Mouse (Mus musculus) kidney, postnatal 25 days (tissue): ENCODE measurements at regions not wholly inside any gene's neighbourhood (a gene's known extent, or its start where the extent isn't known, plus 50 kb on each side); places are given as distances from the start of the nearest gene placed in this dataset.

Experiments
- DNase-seq, 2 experiments: peaks; one replicate each; pipeline ENCODE4 v3.0.0; 2021; ENCODE audit warnings: mixed read lengths in 2 of 2

- DNase-seq: no peak
These were observed 451.2 kb upstream of the Marcks start for GRCm38 (mm10) chr10:37589889-37590288.

GRCm38 (mm10) chr10:37589009-37589408 lies 450.3 kb upstream of the Marcks start:
- no peak for DNase-seq

DNA sequence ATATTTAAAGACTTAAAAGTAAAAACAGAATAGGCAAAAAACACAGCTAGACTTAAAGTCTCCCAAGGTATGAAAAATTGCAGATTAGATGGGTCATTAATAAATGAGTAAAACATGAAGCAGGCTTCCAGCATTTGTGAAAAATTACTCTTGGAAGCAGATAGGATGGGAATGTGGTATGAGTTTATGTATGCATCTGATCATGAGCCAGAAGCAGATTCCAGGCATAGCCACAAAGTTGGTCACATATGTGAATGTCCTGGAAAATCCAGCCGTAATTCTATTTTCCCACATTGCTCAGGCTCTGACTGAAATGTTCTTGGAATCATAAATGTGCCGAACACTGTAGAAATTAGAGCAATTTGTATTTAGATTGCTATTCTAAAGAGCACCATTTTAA lies 432.5 kb upstream of the Marcks start:
- no peak for DNase-seq

GRCm38 (mm10) chr10:37561705-37562104 lies 423.0 kb upstream of the Marcks start:
- DNase-seq: no peak

DNA sequence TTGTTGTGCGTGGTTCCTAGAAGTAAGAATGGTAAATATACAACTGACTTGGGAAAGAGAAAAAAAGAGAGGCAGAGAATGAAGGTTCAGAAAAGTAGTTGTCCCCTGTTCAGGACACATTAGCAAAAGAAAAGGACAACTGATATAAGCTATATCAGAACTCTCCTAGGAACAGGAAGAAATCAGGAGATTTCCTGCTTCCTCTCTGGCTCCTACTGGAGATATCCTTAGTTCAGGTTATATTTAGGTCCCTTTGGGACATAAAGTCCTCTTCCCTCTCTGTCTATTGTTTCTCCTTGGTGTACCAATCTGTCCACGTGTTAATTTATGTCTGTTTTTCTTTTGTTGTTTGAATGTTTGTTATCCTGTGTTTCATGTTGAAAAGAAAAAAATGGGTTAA lies 410.7 kb upstream of the Marcks start:
- no peak for DNase-seq

DNA sequence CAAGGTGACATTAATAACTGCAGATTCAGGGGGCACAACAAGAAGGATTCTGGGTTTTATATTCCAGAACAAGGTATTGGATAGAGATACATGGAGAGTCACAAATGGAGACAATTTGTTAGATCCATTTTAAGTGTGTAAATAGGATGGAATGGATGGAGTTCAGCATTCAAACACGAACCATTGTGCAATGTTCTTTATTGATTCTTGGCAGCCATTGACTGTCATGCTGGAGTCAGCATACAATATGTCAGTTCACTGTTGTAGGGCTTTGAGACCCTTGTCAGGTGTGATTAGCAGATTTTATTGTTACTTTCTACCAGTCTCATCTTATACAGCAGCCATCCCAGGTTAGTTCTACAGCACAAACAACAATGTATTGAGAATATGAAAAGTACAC lies 402.0 kb upstream of the Marcks start:
- DNase-seq: no peak

- DNase-seq: no peak
These were observed 367.4 kb upstream of the Marcks start for GRCm38 (mm10) chr10:37505966-37506615.

- no peak for DNase-seq
These were observed 365.7 kb upstream of the Marcks start for GRCm38 (mm10) chr10:37504468-37504867.

GRCm38 (mm10) chr10:37502505-37502904 lies 363.8 kb upstream of the Marcks start:
- DNase-seq: no peak

GRCm38 (mm10) chr10:37501043-37501442 lies 362.3 kb upstream of the Marcks start:
- no peak for DNase-seq

DNA sequence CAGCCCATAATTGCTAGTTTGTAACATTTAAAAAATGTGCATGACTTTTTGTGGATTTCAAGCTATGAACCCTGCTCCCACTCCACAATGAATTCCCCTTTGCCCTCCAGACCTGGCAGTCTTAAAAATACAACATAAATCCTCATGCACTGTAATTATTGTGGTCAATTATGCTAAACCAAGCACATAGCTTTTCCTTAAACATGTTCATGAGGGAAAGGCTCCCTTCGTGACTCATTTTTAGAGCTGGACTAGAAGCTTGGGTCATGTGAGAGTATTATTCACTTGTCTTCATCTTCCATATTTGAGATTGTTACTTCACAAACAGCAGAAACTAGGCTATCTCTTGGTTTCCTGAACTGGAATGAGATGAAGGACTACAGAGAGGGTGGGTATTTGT lies 356.7 kb upstream of the Marcks start:
- no peak for DNase-seq

DNA sequence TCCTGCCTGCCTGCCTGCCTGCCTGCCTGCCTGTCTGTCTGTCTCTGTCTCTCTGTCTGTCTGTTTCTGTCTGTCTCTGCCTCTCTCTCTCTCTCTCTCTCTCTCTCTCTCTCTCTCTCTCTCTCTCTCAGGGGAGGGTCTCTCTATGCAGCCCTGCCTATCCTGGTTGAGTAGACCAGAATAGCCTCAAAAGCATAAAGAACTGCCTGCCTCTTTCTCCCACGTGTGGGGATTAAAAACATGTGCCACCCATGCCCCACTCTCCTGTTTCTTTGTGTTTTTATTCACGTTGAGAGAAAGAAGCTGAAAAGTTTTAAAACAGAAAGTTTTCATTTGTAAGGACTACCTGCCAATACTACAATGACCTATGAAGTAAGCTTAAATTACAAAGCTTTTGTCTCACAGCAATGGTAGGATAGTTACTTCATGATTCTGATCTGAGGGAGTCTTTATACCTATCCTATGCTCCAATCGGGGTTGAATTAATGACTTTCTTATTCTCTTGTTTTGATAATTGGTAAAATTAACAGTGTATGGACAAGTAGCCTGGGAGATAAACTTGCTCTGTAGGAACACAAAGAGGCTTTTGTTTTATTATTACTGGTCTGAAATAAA lies 355.9 kb upstream of the Marcks start:
- no peak for DNase-seq

GRCm38 (mm10) chr10:37494098-37494497 lies 355.4 kb upstream of the Marcks start:
- DNase-seq: no peak

DNA sequence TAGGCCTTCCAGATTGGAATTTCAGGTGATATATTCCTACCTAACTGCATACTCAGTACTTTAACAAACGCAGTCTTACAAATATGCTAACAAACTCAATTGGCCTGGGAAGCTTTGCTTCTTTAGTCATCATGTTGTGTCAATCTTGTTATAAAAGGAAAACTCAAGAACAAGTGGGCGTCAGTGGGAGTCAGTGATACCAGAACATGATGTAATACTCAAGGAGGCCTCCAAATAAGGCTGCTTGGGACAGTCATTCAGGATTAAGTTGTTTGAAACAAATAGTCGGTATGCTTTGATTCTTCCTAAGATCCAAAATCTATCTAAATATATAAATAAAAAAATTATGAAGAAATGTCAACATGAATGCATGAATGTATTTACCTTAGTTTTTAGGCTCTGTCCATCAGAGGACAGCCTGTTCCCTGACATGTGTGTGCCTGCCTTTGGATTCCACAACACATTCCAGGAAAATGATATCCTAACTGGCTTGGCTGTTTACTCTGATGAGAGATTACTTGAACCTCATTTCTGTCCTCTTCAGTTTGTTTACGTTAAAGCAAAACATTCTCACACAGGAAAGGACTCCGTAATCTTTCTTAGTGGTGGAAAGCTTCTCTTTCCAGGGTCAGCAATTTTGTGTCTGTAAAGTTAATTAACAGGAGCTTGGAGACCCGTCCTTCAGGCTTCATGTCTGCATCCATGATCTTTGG lies 345.7 kb upstream of the Marcks start:
- DNase-seq: no peak

GRCm38 (mm10) chr10:37483521-37483920 lies 344.8 kb upstream of the Marcks start:
- peak; percentile 55 to 70 for DNase-seq

GRCm38 (mm10) chr10:37481879-37482278 lies 343.2 kb upstream of the Marcks start:
- no peak for DNase-seq

- no peak for DNase-seq
These were observed 341.6 kb upstream of the Marcks start for GRCm38 (mm10) chr10:37480331-37480730.

DNA sequence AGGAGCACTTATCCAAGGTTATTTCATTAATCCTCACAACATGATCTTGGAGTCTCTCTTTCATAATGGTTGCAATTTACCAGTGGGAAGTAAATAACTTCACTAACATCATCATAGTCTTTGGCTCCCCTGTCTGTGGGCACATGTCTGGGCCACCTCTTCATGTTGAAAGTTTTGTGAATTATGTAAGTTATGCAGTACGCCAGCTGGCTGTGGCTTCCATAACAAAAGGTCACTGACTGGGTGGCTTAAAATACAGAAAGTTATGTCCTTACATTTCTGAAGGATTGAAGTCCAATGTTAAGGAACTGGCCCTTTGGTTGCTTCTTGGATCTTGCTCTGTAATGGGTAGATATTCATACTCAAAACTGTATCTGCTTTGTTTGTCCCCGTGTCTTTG lies 339.4 kb upstream of the Marcks start:
- DNase-seq: no peak

GRCm38 (mm10) chr10:37473086-37473485 lies 334.4 kb upstream of the Marcks start:
- no peak for DNase-seq

GRCm38 (mm10) chr10:37457384-37457783 lies 318.7 kb upstream of the Marcks start:
- no peak for DNase-seq

- no peak for DNase-seq
These were observed 311.2 kb upstream of the Marcks start for GRCm38 (mm10) chr10:37449894-37450293.

DNA sequence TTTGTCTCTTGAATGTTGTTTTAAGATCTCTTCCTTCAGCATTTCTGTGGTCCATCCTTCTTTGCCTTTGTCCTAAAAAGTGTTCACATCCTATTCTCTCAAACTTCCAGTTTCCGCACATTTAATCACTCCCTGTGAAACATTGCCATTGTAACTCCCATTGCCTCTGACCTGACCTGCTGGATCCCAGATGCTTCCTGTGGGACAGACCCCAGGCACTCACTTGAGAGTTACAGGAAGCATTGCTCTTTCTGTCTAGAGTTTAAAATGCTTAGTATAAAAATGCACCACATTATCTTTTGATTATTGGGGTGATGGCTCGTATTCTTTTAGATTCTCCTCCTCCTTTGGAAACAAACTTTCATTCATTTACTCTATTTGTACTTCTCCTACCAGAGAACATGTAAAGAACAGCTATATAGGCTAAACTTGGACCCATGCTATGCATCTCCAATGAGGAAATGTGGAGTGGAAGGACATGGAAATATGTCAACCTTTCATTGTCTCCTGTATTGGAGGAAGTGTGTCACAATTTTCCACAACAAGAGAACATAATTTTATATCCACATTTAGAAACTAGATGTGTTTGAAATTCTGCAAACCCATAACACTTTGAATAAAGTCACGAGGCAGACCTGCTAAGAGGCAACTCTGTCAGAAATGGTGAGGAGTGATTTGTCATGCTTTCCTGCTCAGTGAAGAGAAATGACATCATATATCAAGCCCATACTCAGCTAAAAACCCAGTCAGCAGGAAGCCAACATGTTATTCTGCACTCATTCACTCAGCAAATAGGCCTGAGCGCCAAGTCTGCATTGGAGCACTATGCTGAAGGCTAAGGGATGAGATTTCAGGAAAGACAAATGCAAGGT lies 308.8 kb upstream of the Marcks start:
- DNase-seq: peak; percentile 20 to 74
